Mouse (Mus musculus): ENCODE results near the gene Pdk3. TPM values are rescaled to one million over a fixed set of nuclear protein-coding genes. Genes with fewer than 3 reads are reported as not detected.

Gene Pdk3
- 10 to 100 TPM; 13.5 to 14.5 TPM for total RNA-seq (2021)

GRCm38 (mm10) chrX:93831561-93832336 is at the start of gene Pdk3:
Gene Pdk3, minus strand, starts transcription at chrX:93832201.
- intact Hi-C loops (cut with DNase I) = no loop called here
- DNase-seq = peak; percentile 70 to 80

GRCm38 (mm10) chrX:93877634-93878016 is 45.6 kb upstream of the Pdk3 start:
- intact Hi-C loops (cut with DNase I) = no loop called here
- no peak for DNase-seq

GRCm38 (mm10) chrX:93876981-93877633 is 45.1 kb upstream of the Pdk3 start:
- DNase-seq = no peak
- intact Hi-C loops (cut with DNase I) = no loop called here

GRCm38 (mm10) chrX:93863393-93863792 is 31.4 kb upstream of the Pdk3 start:
- DNase-seq = no peak
- intact Hi-C loops (cut with DNase I) = no loop called here

GRCm38 (mm10) chrX:93862525-93863086 is 30.6 kb upstream of the Pdk3 start:
- intact Hi-C loops (cut with DNase I) = no loop called here
- no peak for DNase-seq

- intact Hi-C loops (cut with DNase I) = no loop called here
Measured at GRCm38 (mm10) chrX:93857756-93858155, 25.8 kb upstream of the Pdk3 start.

GRCm38 (mm10) chrX:93832337-93832884 is 410 bp upstream of the Pdk3 start:
- intact Hi-C loops (cut with DNase I) = no loop called here
- DNase-seq = no peak

More at GRCm38 (mm10) chrX:93857756-93858155, 25.8 kb upstream of the Pdk3 start:
- DNase-seq = no peak

- peak in 1 of 2 experiments; percentile 1 for DNase-seq
- intact Hi-C loops (cut with DNase I) = no loop called here
Measured at GRCm38 (mm10) chrX:93825787-93826186, 6.2 kb downstream of the Pdk3 start.

- DNase-seq = no peak
- intact Hi-C loops (cut with DNase I) = no loop called here
Measured at GRCm38 (mm10) chrX:93808040-93808439, 24.0 kb downstream of the Pdk3 start.

GRCm38 (mm10) chrX:93793168-93793567 is 38.8 kb downstream of the Pdk3 start:
- peak; percentile 14 to 40 for DNase-seq
- intact Hi-C loops (cut with DNase I) = loop anchor here (2.0 to 5.0 kb wide), 3 partner anchors 96 to 721 kb away; no protein-coding TSS in a partner anchor

GRCm38 (mm10) chrX:93789562-93789961 is 42.4 kb downstream of the Pdk3 start:
- DNase-seq = no peak
- intact Hi-C loops (cut with DNase I) = no loop called here

- intact Hi-C loops (cut with DNase I) = no loop called here
- DNase-seq = no peak
Measured at GRCm38 (mm10) chrX:93760770-93761169, 71.2 kb downstream of the Pdk3 start.

- intact Hi-C loops (cut with DNase I) = no loop called here
- no peak for DNase-seq
Measured at GRCm38 (mm10) chrX:93756867-93757455, 75.0 kb downstream of the Pdk3 start.

- DNase-seq = peak in 1 of 2 experiments; percentile 6
- intact Hi-C loops (cut with DNase I) = no loop called here
Measured at GRCm38 (mm10) chrX:93755210-93755842, 76.7 kb downstream of the Pdk3 start.

GRCm38 (mm10) chrX:93750566-93750965 is 81.4 kb downstream of the Pdk3 start:
- no peak for DNase-seq
- intact Hi-C loops (cut with DNase I) = no loop called here

GRCm38 (mm10) chrX:93749165-93749564 is 82.8 kb downstream of the Pdk3 start:
- intact Hi-C loops (cut with DNase I) = no loop called here
- DNase-seq = no peak

GRCm38 (mm10) chrX:93732975-93733748 is 98.8 kb downstream of the Pdk3 start:
- intact Hi-C loops (cut with DNase I) = no loop called here
- no peak for DNase-seq

- intact Hi-C loops (cut with DNase I) = no loop called here
- no peak for DNase-seq
Measured at GRCm38 (mm10) chrX:93732407-93732806, 99.6 kb downstream of the Pdk3 start.

GRCm38 (mm10) chrX:93730854-93731253 is 101.1 kb downstream of the Pdk3 start:
- intact Hi-C loops (cut with DNase I) = no loop called here
- no peak for DNase-seq

GRCm38 (mm10) chrX:93729529-93729928 is 102.5 kb downstream of the Pdk3 start:
- DNase-seq = no peak
- intact Hi-C loops (cut with DNase I) = no loop called here

All from heart, postnatal 10 days (tissue).